ENCODE assay signal across 10 mouse cellular contexts in genomic region chr6:51459313-51460020, GRCm38 (mm10). TPM values are rescaled to one million over a fixed set of nuclear protein-coding genes. Genes with fewer than 3 reads are reported as not detected.
DNase-seq lines count a peak whose midpoint lies in the region; ATAC-seq and TF ChIP-seq lines count a peak whose summit lies in the region.
"Had no signal": no experiment of that assay in that cellular context is flagged by ENCODE, and none has a peak within 500 bp of the region (broad histone marks: within the 10 kb centered on the region; RNA-seq: fewer than 3 reads in every experiment).

No protein-coding gene starts in this region.

- no peak for TF ChIP-seq CTCF in intestine, postnatal 0 days (IDR thresholded peaks at IDR 0.05; ENCODE audit: low read depth)

- no peaks in the 10 kb centered on the region for H3K27me3 ChIP-seq in heart, embryonic 15.5 days
- H3K27me3 ChIP-seq in intestine, postnatal 0 days (replicated peaks; ENCODE audit: control insufficient read depth, insufficient read depth, low read length) = no peaks in the 10 kb centered on the region
- H3K27me3 ChIP-seq in neural tube, embryonic 11.5 days (ENCODE audit: control insufficient read depth, insufficient read depth, low read length) = no peaks in the 10 kb centered on the region

- H3K9ac ChIP-seq in heart, embryonic 15.5 days = no peak overlapping the region
- no peak overlapping the region for H3K9ac ChIP-seq in intestine, postnatal 0 days (ENCODE audit: low read depth, low read length)
- no peak overlapping the region for H3K9ac ChIP-seq in neural tube, embryonic 11.5 days (ENCODE audit: low read length)

- peaks cover 51% of the 10 kb centered on the region for H3K36me3 ChIP-seq in heart, embryonic 15.5 days
- peaks cover 35% of the 10 kb centered on the region for H3K36me3 ChIP-seq in intestine, postnatal 0 days (ENCODE audit: control insufficient read depth, insufficient read depth)
- peaks cover 20% of the 10 kb centered on the region for H3K36me3 ChIP-seq in neural tube, embryonic 11.5 days (ENCODE audit: control insufficient read depth, insufficient read depth, low read length)

- no peak for DNase-seq in heart, postnatal 36 days
- DNase-seq in embryo, embryonic 9.5 days (ENCODE audit: extremely low spot score) = peak; percentile 67
- DNase-seq in neural tube, embryonic 11.5 days (ENCODE audit: low spot score) = peak; percentile 15
- no peak for DNase-seq in cerebellum, postnatal 36 days
- DNase-seq in right cerebral cortex, postnatal 36 days (ENCODE audit: low spot score in 2 of 2) = no peak
- DNase-seq in left cerebral cortex, postnatal 4 days = no peak
- DNase-seq: gastrocnemius, adult 2 months; thymus, adult 2 months had no signal

- intact Hi-C loops in heart, postnatal 36 days (cut with DNase I) = no loop called here
- intact Hi-C loops in left cerebral cortex, postnatal 4 days (cut with DNase I) = loop anchor here (10.0 kb wide), 1 partner anchor 395 kb away; no protein-coding TSS in a partner anchor

- no peak overlapping the region for H3K4me2 ChIP-seq in heart, embryonic 15.5 days
- no peak overlapping the region for H3K4me2 ChIP-seq in intestine, postnatal 0 days (replicated peaks; ENCODE audit: low read depth)
- no peak overlapping the region for H3K4me2 ChIP-seq in neural tube, embryonic 11.5 days (ENCODE audit: low read depth)

- H3K27ac ChIP-seq in heart, embryonic 15.5 days = no peak overlapping the region
- H3K27ac ChIP-seq in intestine, postnatal 0 days (ENCODE audit: low read depth, low read length) = no peak overlapping the region
- H3K27ac ChIP-seq in neural tube, embryonic 11.5 days (ENCODE audit: low read depth, low read length) = no peak overlapping the region
- H3K27ac ChIP-seq: gastrocnemius, adult 2 months had no signal

- no peaks in the 10 kb centered on the region for H3K9me3 ChIP-seq in heart, embryonic 15.5 days (replicated peaks)
- no peaks in the 10 kb centered on the region for H3K9me3 ChIP-seq in intestine, postnatal 0 days (ENCODE audit: control insufficient read depth)
- no peaks in the 10 kb centered on the region for H3K9me3 ChIP-seq in neural tube, embryonic 11.5 days (ENCODE audit: control insufficient read depth, low read length)

- H3K4me3 ChIP-seq in heart, embryonic 15.5 days = no peak overlapping the region
- H3K4me3 ChIP-seq in intestine, postnatal 0 days (ENCODE audit: low read depth, low read length) = no peak overlapping the region
- no peak overlapping the region for H3K4me3 ChIP-seq in neural tube, embryonic 11.5 days (ENCODE audit: low read depth, low read length)
- H3K4me3 ChIP-seq: gastrocnemius, adult 2 months had no signal

- 0 out of 2 replicates have a peak, but pooled peaks have one; percentile 28 for ATAC-seq in heart, embryonic 15.5 days (replicated peaks; ENCODE audit: insufficient number of reproducible peaks, insufficient read depth, low FRiP score, low read depth)
- ATAC-seq in intestine, postnatal 0 days = peak; percentile 58
- ATAC-seq in neural tube, embryonic 11.5 days (ENCODE audit: insufficient read depth, low FRiP score, low TSS enrichment) = peak; percentile 66; the same call in 1 of the 2 replicates

- 54% methylated on average over 5 of the region's 5 CpGs for WGBS in heart, embryonic 15.5 days
- 47% methylated on average over 5 of the region's 5 CpGs for WGBS in intestine, postnatal 0 days
- WGBS in neural tube, embryonic 11.5 days = 47% methylated on average over 5 of the region's 5 CpGs

- peaks cover 8% of the 10 kb centered on the region; the same call in 1 of the 2 replicates for H3K4me1 ChIP-seq in heart, embryonic 15.5 days (replicated peaks)
- no peaks in the 10 kb centered on the region for H3K4me1 ChIP-seq in intestine, postnatal 0 days (replicated peaks; ENCODE audit: control insufficient read depth, insufficient read depth, low read length)
- no peaks in the 10 kb centered on the region for H3K4me1 ChIP-seq in neural tube, embryonic 11.5 days (ENCODE audit: control insufficient read depth, insufficient read depth, low read length)

RNA-seq across cellular contexts. Expression of gene Hnrnpa2b1, which starts 10.2 kb away (rescaled TPM):
- polyA plus RNA-seq in heart, embryonic 15.5 days (2015; fragmentation: Nextera tagmentation; extraction: Ambion mirVana) = 1,124 and 1,142 TPM in 2 replicates
- total RNA-seq in heart, postnatal 36 days (2021) = 100 to 1,000 TPM; 408 to 439 TPM
- polyA plus RNA-seq in intestine, postnatal 0 days (2015; fragmentation: Nextera tagmentation; extraction: Ambion mirVana) = 654 and 678 TPM in 2 replicates
- polyA plus RNA-seq in neural tube, embryonic 11.5 days (2014; fragmentation: Nextera tagmentation; extraction: Ambion mirVana) = 1,446 and 1,608 TPM in 2 replicates
- 100 to 1,000 TPM; 795 to 816 TPM for total RNA-seq in left cerebral cortex, postnatal 4 days (2021)

RNA-seq across cellular contexts. Expression of gene Cbx3, which starts 10.7 kb away (rescaled TPM):
- polyA plus RNA-seq in heart, embryonic 15.5 days (2015; fragmentation: Nextera tagmentation; extraction: Ambion mirVana) = 266 and 311 TPM in 2 replicates
- total RNA-seq in heart, postnatal 36 days (2021) = 10 to 100 TPM; 61.7 to 69.7 TPM
- 168 and 172 TPM in 2 replicates for polyA plus RNA-seq in intestine, postnatal 0 days (2015; fragmentation: Nextera tagmentation; extraction: Ambion mirVana)
- polyA plus RNA-seq in neural tube, embryonic 11.5 days (2014; fragmentation: Nextera tagmentation; extraction: Ambion mirVana) = 619 and 648 TPM in 2 replicates
- total RNA-seq in left cerebral cortex, postnatal 4 days (2021) = 100 to 1,000 TPM; 209 to 222 TPM

RNA-seq across cellular contexts. Expression of gene Nfe2l3, which starts 27.0 kb away (rescaled TPM):
- 1.9 and 3.3 TPM in 2 replicates for polyA plus RNA-seq in heart, embryonic 15.5 days (2015; fragmentation: Nextera tagmentation; extraction: Ambion mirVana)
- under 1 TPM; 0.35 to 0.36 TPM for total RNA-seq in heart, postnatal 36 days (2021)
- polyA plus RNA-seq in intestine, postnatal 0 days (2015; fragmentation: Nextera tagmentation; extraction: Ambion mirVana) = 0.99 and 1.1 TPM in 2 replicates
- 0.44 and 1.7 TPM in 2 replicates for polyA plus RNA-seq in neural tube, embryonic 11.5 days (2014; fragmentation: Nextera tagmentation; extraction: Ambion mirVana)
- total RNA-seq in left cerebral cortex, postnatal 4 days (2021) = 10 to 100 TPM; 18.3 to 19.2 TPM
- total RNA-seq: gastrocnemius, adult 2 months had no signal

Comparison
In these comparisons a context has a peak if more than half of its experiments do, and no peak if none do; other contexts are left out.
1. DNase-seq: peak in embryo, embryonic 9.5 days (single experiment) and neural tube, embryonic 11.5 days (single experiment); none in heart, postnatal 36 days (0 of 2), cerebellum, postnatal 36 days (0 of 2), right cerebral cortex, postnatal 36 days (0 of 2) and left cerebral cortex, postnatal 4 days (single experiment).
2. Peak in every context shown above with its lines, with median percentiles within 50 percentile points of each other: ATAC-seq.